Mouse (Mus musculus): Measurements from ENCODE around the gene Trex1.

Gene Trex1

DNA sequence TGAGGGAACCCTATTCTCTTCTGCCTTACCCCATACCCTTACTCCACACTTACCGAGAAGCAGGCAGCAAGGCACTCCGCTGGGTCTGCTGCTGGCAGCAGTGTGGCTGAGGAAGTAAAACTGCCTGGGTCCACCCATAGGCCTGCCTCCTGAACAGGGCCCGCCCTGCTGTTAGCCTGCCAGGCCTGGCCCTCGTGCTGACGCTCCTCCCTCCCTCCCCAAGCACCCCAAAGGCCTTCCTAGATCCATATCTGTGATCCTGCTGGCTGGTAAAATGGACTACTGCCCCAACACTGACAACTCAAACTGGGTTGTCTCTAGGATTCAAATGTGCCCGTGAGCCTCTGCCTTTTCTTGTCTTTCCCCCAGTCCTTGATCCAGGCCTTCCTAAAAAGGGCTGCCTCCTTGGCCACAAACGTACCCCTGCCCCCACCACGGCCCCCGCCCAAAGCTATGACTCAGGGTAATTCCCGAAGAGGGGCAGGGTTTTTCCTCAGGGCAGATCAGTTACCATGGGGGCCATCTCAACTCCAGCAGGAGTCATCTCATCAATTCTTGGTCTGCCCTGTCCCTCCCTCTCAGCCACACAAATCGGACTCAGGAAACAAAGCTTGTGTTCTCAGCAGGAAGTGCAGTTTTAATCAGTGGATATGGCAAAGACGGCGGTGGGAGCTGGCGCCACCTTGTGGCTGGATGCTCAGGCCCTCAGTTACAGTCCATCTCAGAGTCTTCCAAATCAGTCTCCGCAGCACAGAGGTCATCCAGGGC is at the start of gene Trex1:
Trex1 (minus strand) TSS at position 599 of the 768 bp plus-strand sequence.
- DNase-seq (ENCODE audit: low spot score): peak; percentile 92

DNA sequence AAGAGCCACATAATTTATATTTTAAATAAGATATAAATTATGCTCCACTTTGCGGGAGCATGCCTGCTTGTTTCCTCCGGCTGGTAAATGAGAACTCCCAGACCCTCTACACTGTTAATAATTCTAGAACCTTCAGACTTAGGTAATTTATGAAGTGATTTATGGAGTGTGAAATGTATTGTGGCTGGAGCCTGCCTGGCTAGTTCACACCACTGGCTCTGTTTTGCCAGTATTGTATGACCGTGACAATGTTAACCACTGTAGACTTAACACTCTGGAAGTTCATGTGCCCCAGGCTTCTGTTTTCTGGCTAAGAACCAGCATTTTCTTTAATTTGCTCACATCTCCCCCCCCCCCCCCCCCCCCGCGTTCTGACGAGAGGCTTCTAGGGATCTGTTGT is 47.8 kb upstream of the Trex1 start:
- DNase-seq (ENCODE audit: low spot score): no peak

DNA sequence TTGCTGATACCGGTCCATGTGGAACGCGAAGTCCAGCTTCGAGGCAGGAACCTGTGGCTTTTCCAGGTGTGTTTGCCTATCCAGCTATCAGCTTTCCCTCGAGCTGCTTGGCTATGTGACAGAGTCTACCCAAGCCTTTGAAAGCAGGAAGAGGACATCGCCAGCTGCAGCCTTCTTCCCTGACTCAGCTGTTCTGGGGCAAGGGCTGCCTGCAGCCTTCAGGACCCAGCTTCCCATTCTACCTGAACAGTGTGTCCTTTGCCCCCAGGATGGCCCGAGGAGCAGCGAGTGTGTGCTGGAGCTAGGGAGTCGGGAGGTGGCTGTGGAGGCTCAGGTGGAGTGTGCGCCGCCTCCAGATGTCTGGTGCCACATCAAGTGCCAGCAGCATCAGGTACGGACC is 46.1 kb upstream of the Trex1 start:
- no peak for DNase-seq (ENCODE audit: low spot score)

DNA sequence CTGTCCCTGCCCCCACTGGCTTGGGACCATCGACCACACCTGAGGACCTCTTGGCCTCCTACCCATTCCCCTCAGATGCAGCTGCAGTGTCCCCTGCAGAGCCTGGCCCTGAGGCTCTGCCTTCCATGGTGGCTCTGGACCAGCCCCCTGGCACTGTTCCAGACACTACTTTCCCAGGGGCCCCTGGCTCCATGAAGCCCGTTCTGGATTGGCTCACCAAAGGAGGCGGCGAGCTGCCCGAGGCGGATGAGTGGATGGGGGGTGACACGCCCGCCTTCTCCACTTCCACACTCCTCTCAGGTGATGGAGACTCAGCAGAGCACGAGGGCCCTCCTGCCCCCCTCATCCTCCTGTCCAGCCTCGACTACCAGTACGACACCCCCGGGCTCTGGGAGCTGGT is 45.5 kb upstream of the Trex1 start:
- DNase-seq (ENCODE audit: low spot score): no peak

DNA sequence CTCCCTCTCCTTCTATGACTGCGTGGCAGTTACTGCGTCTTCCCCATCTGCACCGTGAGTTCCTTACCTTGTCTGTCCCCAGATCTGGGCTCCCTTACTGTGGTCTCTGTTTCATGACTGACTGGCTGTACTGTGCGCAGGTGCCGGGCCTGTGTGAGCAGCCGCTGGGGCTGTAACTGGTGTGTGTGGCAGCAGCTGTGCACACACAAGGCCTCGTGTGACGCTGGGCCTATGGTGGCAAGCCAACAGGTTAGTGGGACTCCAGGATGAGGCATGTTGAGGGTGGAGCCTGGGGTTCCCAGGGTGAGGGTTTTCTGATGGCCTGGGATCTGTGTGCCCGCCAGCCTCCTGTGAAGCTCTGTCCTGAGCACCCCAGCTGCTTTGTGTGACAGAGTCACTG is 44.5 kb upstream of the Trex1 start:
- DNase-seq (ENCODE audit: low spot score): no peak

DNA sequence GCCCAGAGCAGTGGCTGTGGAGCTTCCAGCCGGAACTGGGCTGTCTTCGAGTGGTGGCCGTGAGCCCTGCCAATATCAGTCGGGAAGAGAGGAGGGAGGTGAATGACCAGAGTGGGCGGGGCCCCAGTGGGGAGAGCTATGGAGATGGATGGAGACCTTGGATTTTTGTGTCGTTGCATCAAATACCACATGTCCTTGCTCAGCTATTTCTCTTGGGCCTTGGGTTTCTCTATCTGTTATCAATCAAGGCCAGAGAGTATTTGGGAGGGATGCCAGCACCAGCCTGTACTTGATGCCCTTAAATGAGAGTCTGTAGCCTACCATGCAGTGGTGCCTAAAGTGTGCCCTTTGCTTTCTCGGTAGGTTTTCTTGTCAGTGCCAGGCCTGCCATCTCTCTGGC is 43.7 kb upstream of the Trex1 start:
- DNase-seq (ENCODE audit: low spot score): no peak

DNA sequence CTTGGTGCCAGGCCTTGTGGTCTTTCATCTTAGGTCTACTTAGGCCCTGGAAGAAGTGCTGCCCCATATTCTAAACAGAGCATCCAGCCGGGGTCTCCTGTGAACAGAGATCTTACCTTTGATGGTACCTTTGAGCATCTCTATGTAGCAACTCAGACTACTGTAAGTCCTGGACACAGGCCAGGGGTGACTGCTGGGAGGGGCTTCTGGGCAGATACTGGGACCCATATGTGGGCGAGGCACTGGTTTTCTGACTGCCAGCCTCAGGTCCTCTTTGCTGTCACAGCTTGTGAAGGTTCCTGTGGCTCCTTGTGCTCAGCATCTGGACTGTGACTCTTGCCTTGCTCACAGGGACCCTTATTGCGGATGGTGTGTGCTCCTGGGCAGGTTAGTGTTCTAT is 43.0 kb upstream of the Trex1 start:
- no peak for DNase-seq (ENCODE audit: low spot score)

DNA sequence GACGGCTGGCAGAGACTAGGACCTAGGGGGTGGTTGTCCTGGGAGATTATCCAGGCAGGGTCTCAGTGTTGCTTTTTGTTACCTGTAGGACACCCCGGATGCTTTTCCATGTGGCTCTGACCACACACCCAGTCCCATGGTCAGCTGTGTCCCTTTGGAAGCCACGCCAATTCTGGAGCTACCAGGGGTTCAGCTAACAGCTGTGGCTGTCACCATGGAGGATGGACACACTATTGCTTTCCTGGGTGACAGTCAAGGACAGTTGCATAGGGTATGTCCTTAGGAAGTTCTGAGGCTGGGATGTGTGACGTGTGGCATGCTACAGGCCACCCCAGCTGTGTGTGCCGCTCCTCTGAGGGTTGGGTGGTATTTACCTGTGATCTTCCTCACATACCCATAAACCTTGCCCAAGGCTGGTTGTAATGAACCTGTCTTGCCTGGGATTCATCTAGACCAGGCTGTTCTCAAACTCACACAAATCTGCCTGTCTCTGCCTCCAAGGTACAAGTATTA is 42.5 kb upstream of the Trex1 start:
- DNase-seq (ENCODE audit: low spot score): no peak

DNA sequence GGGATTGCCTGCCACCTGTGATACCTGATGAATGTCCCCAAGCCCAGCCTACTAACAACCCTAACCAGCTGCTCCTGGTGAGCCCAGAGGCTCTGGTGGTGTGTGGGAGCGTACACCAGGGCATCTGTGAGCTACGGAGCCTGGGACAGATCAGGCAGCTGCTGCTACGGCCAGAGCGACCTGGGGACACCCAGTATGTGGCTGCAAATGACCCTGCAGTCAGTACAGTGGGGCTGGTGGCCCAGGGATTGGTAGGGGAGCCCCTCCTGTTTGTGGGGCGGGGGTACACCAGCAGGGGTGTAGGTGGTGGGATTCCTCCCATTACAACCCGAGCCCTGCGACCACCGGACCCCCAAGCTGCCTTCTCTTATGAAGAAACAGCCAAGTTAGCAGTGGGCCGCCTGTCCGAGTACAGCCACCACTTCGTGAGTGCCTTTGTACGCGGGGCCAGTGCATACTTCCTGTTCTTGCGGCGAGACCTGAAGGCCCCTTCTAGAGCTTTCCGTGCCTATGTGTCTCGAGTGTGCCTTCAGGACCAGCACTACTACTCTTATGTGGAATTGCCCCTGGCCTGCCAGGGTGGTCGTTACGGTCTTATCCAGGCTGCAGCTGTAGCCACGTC is 40.9 kb upstream of the Trex1 start:
- no peak for DNase-seq (ENCODE audit: low spot score)

DNA sequence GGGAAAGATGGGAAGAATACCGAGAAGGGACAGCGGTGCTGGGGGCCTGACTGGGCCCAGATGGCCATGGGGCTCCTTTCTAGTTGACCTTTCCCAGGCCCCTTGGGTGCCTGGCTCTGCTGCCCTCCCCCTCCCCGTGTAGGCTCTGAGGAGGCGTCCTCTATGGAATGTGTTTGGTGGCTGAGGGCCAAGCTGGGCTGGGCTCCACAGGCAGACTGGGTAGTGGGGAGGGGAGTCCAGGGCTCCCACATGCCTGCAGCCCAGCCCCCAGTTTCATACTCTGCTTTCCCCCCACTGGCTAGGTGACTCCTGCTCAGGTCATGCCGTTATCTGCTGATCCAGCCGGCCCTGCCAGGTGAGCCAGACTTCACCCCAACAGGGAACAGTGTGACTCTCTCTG is 39.4 kb upstream of the Trex1 start:
- no peak for DNase-seq (ENCODE audit: low spot score)

DNA sequence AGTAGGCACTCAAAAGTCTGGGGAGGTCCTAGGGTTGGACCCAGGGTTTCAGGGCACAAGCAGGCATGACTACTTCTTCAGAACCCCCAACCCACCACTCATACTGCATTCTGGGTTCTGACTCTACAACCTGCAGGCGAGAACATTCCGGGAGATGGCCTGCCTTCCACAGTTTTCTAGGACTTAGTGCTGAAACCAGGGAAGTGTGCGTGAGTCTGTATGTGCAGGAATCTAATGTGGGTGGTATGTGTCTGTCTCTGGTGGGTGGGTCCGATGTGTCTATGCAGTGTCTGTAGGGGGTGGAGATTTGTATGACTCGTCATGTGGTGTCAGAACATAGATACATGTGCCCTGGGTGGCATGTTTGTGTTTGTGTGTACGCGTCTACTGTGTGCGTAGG is 38.8 kb upstream of the Trex1 start:
- DNase-seq (ENCODE audit: low spot score): no peak

DNA sequence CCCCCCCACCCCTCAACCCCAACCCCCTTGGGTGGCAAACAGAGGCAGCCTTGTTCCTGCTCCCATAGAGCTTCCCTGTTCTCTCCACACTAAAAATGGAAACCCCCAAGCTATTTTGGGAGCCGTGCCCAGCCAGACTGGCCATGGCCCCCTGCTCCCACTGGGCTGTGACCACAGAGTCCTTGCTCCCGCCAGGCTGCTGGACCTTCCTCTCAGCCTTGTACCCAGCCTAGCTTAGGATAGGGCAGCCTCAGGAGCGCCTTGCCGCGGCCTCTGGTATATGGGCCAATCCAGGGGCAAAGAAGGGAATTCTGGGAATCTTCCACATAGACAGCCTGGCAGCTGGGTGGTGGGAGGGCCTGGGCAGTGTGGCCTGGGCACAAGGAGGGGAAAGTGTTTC is 38.3 kb upstream of the Trex1 start:
- DNase-seq (ENCODE audit: low spot score): no peak

DNA sequence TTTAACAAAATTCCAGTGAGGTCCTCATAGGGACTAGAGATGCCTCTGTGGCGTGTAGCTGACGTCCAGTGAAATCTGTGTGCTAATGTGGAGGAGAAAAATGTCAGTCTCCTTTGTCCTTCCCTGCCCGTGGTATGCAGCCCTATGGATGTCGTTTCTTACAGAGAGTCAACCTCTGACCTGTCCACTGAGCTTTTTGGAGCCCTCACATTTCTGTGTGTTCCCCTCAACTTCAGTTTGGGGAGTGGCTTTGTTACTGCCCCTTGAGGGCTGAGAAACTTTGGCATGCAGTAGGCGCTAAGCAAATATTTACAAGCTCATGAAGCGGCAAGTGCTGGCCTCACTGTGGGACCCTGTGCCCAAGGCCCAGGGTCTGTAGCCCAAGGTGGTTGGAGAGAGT is 37.8 kb upstream of the Trex1 start:
- DNase-seq (ENCODE audit: low spot score): no peak

DNA sequence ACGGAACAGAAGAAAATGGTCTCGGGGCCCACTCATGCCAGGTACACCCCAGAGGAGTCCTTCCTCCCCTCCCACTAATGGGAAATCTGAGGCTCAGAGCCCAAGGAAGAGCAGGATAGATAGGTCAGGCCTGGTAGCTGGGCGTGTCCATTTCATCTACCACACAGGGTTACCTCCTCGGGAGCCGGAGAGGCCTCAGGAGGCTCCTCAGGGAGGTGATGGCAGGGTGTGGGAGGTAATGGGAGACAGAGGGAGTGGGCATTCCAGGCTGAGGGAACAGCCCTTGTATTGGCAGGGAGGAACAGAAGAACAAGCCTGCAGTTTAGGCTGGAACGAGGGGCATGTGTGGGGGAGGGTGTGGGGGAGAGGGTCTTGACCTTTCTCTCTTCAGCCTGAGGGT is 37.3 kb upstream of the Trex1 start:
- no peak for DNase-seq (ENCODE audit: low spot score)

DNA sequence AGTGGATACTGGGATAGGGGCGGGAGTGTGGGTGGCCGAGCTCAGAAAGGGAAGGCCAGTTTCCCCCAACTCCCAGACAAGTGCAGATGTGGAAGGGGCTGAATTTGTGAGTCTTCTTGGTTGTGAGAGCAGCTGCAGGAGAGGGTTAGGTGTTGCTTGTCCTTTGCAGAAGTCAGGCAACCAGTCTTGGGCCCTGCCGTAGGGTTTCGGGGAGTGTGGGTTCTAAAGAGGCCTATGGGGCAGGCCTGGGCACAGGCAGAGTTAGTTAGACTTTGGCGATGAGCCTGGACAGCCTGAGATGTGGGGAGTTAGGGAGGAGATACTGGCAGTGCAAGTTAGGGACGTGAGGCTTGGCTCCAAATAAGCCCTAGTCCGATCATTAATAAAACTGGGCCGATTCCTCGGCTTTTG is 36.7 kb upstream of the Trex1 start:
- peak; percentile 38 for DNase-seq (ENCODE audit: low spot score)

DNA sequence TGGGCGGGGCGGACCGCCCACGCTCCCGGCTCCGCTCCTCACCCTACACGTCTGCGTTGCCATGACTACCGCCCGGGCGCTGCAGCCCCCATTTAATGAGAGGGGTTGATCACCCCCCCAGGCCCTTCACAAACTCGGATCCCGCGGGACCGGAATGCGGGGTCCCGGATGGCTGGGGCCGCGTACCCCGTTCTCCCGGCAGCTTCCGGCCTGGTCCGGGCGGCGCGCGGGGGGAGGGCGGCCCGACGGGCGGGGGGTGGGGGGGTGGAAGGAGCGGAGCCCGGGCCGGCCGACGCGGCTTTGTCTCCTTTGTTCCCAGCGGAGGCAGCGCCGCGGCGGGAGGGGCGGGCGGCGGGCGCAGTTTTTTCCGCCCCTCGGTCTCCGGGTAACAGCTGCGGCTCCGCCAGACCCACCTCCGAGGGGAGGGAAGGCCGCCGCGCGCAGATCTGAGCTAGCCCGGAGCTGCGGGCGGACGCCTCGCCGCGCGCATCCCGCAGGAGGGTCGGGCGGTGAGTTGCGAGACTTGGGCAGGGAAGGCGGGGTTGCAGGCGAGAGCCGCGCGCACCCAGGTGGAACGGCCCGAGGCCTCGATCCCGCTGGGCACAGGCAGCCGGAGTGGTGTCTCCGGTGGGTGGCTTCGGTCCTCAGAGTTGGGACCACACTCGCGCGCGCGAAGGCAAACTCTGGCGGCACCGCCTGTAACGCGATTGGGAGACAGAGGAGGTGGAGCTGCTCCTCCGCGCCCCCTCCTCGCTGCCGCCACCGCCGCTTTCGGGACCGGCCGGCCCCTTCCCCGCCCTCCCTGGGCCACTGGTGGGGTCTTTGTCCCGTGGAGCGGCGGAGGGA is 35.8 kb upstream of the Trex1 start, which contains the start of gene Plxnb1:
Plxnb1 (plus strand) TSS at position 253 of the 846 bp plus-strand sequence.
- peak; percentile 83 for DNase-seq (ENCODE audit: low spot score)

DNA sequence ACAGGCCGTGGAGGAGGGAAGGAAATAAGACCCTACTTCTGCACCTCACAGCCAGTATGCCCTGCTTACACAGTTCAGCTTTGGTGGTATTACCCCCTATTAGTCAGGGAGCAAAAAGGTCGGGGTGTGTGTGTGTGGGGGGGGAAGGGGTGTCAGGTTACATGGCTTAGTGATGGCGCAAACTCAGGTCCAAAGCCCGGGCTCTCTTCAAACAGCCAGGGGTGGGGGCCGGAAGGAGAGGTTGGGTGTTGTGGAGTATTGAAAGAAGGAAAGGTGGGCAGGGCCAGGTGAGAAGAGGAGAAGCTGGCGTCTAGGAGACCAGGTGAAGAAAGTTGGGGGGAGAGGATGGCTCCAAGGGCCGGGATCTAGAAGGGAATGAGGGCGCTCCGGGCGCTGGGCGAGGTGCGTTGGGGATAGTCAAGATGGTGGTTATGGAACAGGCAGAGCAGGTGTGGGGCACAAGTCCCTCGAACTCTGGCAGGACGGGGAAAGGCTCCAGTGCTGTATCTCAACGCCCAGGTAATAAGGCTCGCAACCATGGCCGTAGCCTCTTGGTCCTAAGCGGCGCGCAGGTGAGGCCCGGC is 35.1 kb upstream of the Trex1 start:
- DNase-seq (ENCODE audit: low spot score): no peak

DNA sequence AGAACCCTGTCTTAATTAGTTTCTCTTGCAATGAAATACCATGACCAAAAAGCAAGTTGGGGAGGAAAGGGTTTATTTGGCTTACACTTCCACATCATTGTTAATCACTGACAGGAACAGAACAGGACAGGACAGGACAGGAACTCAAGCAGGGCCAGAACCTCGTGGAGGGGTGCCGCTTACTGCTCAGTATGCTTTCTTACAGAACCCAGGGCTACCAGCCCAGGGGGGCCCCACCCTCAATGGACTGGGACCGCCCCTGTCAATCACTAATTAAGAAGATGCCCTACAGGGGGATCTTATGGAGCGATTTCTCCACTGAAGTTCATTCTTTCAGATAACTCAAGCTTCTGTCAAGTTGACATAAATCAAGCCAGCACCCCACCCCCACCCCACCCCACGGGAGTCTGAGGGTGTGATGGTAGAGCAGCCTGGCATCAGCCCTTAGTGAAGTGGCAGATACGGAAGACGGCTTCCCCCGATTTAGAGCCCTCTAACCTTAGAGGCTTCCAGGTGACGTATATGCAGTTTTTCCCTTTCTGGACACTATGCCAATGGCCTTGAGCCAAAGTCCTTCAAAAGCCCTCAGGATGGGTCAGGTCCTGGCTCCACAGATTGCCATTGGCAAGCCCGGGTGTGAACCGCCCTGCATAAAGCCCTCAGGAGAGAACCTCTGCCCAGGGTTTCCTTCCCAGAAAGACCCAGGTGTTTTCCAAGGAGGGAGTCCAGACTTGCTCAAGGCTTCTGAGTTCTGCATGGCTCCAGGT is 34.4 kb upstream of the Trex1 start:
- no peak for DNase-seq (ENCODE audit: low spot score)

DNA sequence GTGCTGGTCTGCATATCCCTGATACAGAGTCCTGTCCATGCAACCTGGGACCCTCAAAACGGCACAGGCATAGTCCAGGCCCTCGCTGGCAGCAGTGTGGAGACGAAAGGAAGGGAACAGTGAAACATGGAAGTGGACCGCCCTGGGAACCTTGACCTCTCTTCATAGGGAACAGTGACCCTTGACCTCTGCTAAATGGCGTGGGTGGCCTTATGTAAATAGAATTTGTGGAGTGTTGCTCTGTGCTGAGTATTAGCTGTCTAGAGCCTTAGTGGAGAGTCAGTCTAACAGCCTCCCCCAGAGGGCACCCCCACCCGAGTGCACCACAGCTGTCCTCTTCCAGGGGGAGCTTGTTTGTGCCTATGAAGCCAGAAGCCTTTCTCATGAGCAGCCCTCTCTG is 33.3 kb upstream of the Trex1 start:
- DNase-seq (ENCODE audit: low spot score): no peak

DNA sequence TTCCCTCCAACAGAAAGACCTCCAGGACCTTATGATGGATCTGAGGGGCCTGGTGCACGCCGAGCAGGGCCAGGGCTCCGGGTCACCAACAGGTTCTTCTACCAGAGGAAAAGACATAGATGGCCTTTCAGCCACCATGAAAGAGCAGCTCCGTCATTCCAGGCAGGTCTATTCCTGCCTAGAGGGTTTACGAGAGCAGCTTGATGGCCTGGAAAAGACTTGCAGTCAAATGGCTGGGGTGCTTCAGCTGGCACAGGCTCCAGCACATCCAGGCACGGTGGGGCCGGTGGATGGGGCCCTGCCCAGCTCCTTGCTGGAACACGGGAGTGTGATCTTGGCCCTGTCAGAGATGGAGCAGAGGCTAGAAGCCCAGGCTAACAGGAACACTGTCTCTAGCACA is 32.3 kb upstream of the Trex1 start:
- DNase-seq (ENCODE audit: low spot score): no peak

DNA sequence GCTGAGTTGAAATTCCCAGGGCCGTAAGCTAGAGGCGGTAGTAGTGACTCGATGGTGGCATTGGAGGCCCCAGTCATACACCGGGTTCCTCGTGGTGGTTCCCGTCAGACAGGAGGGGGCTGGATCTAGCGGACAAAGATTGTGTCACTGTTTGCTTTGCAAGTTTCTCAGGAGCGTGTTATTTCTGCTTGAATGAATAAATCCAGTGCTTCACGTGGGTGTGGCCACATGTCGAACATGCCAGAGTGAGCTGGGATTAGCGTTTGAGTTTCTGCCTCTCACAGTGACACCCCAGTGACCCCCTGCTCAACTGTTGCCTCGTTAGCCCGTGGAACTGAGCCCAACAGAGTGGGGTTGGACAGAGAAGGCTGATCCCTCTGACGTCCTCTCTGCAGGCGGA is 30.9 kb upstream of the Trex1 start:
- DNase-seq (ENCODE audit: low spot score): peak; percentile 66

DNA sequence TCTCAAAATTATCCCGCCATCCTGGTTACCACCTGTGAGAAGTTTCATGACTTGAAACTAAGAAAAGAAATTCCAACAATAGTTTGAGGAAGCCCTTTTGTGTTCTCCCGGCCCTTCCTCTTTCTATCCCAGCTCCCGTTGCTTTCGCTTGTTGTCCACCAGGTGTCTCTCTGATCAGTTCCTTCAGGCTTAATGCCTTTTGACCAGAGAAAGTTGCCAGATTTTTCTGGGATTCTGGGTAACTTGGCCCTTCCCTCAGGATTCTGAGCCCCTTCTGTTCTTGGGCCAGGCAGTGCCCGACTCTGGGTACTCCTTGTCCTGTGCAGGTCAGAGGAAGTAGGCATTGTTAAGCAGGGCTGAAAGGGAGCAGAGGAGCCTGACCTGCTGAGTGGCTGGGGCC is 28.5 kb upstream of the Trex1 start:
- DNase-seq (ENCODE audit: low spot score): peak; percentile 67
